Mouse (Mus musculus): ENCODE results near the gene Icam1.

DNA sequence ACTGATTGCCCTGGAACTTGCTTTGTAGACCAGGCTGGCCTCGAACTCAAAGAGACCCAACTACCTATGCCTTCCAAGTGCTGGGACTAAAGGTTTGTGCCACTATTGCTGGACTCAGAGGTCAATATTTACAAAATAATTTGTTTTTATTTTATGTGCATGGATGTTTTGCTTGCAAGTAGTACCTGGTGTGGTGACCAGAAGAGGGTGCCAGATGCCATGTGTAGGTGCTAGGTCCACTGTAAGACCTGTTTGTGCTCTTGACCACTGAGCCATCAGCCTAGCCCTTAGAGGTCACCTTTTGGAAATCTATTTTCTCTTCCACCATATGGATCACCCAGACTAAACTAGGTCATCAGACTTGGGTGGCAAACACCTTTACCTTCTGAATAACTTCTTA is 6.9 kb downstream of the Icam1 start:
- no peak for TF ChIP-seq CTCF (conservative IDR thresholded peaks at IDR 0.05; ENCODE audit: low read length)
- TF ChIP-seq NANOG (IDR thresholded peaks at IDR 0.05; ENCODE audit: borderline replicate concordance, low read length), result no peak
- no peak for TF ChIP-seq POU5F1 (IDR thresholded peaks at IDR 0.05; ENCODE audit: borderline replicate concordance, low read length)

Data from E14TG2a.4 (cell line).